Mouse (Mus musculus): ENCODE measurements around the gene Npr3.

- TF ChIP-seq CTCF (IDR thresholded peaks at IDR 0.05; ENCODE audit: low read depth) (no peak), EP300 (IDR thresholded peaks at IDR 0.05; ENCODE audit: low read depth) (no peak)
Measured at GRCm38 (mm10) chr15:11881822-11882221, 25.3 kb downstream of the Npr3 start.

Measured in liver, embryonic 14.5 days (tissue).